Mouse (Mus musculus): Measurements from ENCODE around the gene Gpr176. TPM values are rescaled to one million over a fixed set of nuclear protein-coding genes. Genes with fewer than 3 reads are reported as not detected.

The Gpr176 gene
- polyA plus RNA-seq, 1 experiment from 2014 or later: 0.39 TPM

GRCm38 (mm10) chr2:118391201-118391600 is 18.0 kb upstream of the Gpr176 start:
- Histone ChIP-seq H3K36me3 (peaks cover 4% of the 10 kb centered on the region; the same call in 1 of the 2 replicates), H3K27me3 (ENCODE audit: insufficient read depth, poor library complexity, severe bottlenecking) (peaks cover 3% of the 10 kb centered on the region; the same call in 1 of the 2 replicates), H3K27ac (no peak overlapping the region), H3K4me1 (replicated peaks) (peaks cover 22% of the 10 kb centered on the region), H3K9me3 (0 out of 2 replicates have a peak, but pooled peaks cover 8% of the 10 kb centered on the region), H3K4me3 (no peak overlapping the region)
- whole genome bisulfite sequencing: 83% methylated on average over 5 of the region's 5 CpGs
- DNase-seq (ENCODE audit: low spot score): no peak

DNA sequence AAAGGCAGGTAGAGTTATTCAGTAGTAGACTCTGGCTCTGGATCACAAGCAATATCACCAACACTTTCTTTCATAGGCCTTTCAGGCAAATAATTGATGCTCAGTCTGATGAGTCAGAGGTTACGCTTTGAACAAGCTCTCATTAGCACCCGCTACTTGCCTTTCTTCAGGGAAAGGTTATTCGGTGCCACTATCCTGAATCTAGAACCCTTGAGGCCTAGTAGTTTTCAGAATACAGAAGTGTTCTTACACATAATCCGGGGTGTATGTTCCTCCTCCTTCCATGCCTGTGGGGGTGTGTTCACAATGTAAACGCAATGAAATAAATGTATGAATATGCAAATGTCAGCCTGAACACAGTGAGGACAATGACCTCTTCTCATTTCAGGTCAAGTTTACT is 16.9 kb upstream of the Gpr176 start:
- DNase-seq (ENCODE audit: low spot score): no peak
- no peaks in the 10 kb centered on the region for H3K36me3 ChIP-seq

DNA sequence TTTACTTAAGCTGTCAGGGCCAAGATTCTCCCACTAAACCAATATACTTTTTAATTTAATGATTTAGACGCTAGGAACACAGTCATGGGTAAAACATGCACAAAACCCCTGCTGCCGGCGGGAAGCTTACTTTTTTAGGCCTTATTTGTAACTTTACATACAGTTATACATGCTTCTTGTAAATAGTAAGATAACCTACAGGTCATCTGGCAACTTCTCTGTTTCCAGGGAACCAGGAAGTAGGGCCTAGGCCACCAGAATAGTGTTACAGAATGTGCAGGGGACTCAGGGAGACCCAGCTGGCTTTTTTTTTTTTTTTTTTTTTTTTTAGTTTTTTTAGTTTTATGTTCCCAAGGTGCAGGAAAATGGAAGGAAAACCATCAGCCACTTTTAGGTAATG is 16.4 kb upstream of the Gpr176 start:
- H3K4me3 ChIP-seq: peak overlapping the region; percentile 77
- no peak for DNase-seq (ENCODE audit: low spot score)
- H3K27me3 ChIP-seq (ENCODE audit: insufficient read depth, poor library complexity, severe bottlenecking): peaks cover 3% of the 10 kb centered on the region; the same call in 1 of the 2 replicates
- H3K27ac ChIP-seq: no peak overlapping the region
- H3K9me3 ChIP-seq: no peaks in the 10 kb centered on the region
- H3K4me1 ChIP-seq (replicated peaks): peaks cover 22% of the 10 kb centered on the region
- H3K36me3 ChIP-seq: no peaks in the 10 kb centered on the region
- WGBS: 80% methylated on average over 3 of the region's 3 CpGs

More for the DNA sequence above, 16.9 kb upstream of the Gpr176 start:
- WGBS: 84% methylated on average over 5 of the region's 5 CpGs
- H3K4me3 ChIP-seq: no peak overlapping the region
- no peak overlapping the region for H3K27ac ChIP-seq
- H3K4me1 ChIP-seq (replicated peaks): peaks cover 22% of the 10 kb centered on the region
- H3K9me3 ChIP-seq: 0 out of 2 replicates have a peak, but pooled peaks cover 2% of the 10 kb centered on the region
- H3K27me3 ChIP-seq (ENCODE audit: insufficient read depth, poor library complexity, severe bottlenecking): peaks cover 3% of the 10 kb centered on the region; the same call in 1 of the 2 replicates

- peaks cover 3% of the 10 kb centered on the region; the same call in 1 of the 2 replicates for H3K27me3 ChIP-seq (ENCODE audit: insufficient read depth, poor library complexity, severe bottlenecking)
- H3K4me1 ChIP-seq (replicated peaks): peaks cover 22% of the 10 kb centered on the region
- H3K36me3 ChIP-seq: no peaks in the 10 kb centered on the region
- peak; percentile 97 for DNase-seq (ENCODE audit: low spot score)
- peak within 1 kb of the TSS; percentile 94 for H3K27ac ChIP-seq
- no peaks in the 10 kb centered on the region for H3K9me3 ChIP-seq
- WGBS: under 1% methylated on average over 61 of the region's 61 CpGs
- peak within 1 kb of the TSS; percentile 77 for H3K4me3 ChIP-seq
Measured at GRCm38 (mm10) chr2:118388341-118389335, 15.4 kb upstream of the Gpr176 start, which contains the start of gene Eif2ak4. Gene Eif2ak4, plus strand, starts transcription at chr2:118388618.

DNA sequence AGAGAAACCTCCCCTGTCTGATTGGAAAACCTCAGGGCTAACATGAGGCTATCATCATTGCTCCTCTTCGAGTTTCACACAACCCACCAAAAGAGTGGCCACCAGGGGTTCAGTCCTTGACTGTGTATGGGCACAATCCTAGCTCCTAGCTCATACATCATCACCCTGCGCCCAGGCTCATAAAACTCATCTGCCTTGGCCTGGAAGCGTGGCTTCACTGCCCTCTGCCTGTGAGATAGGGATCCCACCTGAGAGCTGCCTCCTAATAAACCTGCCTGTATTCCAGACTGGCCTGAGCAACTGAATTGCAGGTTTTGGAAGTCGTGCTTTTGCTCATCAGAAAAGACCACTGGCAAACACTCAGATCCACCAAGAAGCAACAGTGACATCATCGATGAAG is 10.2 kb upstream of the Gpr176 start:
- no peak overlapping the region for H3K4me3 ChIP-seq
- peaks cover 3% of the 10 kb centered on the region; the same call in 1 of the 2 replicates for H3K27me3 ChIP-seq (ENCODE audit: insufficient read depth, poor library complexity, severe bottlenecking)
- no peak for DNase-seq (ENCODE audit: low spot score)
- no peak overlapping the region for H3K27ac ChIP-seq
- no peaks in the 10 kb centered on the region for H3K36me3 ChIP-seq
- 75% methylated on average over 5 of the region's 5 CpGs for WGBS
- peaks cover 7% of the 10 kb centered on the region; the same call in 1 of the 2 replicates for H3K4me1 ChIP-seq (replicated peaks)
- H3K9me3 ChIP-seq: no peaks in the 10 kb centered on the region

- H3K4me1 ChIP-seq (replicated peaks): no peaks in the 10 kb centered on the region
- no peak overlapping the region for H3K27ac ChIP-seq
- H3K36me3 ChIP-seq: no peaks in the 10 kb centered on the region
- no peak for DNase-seq (ENCODE audit: low spot score)
- WGBS: 62% methylated on average over 1 of the region's 1 CpGs
- H3K4me3 ChIP-seq: no peak overlapping the region
- peaks cover 19% of the 10 kb centered on the region for H3K27me3 ChIP-seq (ENCODE audit: insufficient read depth, poor library complexity, severe bottlenecking)
- no peaks in the 10 kb centered on the region for H3K9me3 ChIP-seq
Measured at GRCm38 (mm10) chr2:118379756-118380155, 6.5 kb upstream of the Gpr176 start.

DNA sequence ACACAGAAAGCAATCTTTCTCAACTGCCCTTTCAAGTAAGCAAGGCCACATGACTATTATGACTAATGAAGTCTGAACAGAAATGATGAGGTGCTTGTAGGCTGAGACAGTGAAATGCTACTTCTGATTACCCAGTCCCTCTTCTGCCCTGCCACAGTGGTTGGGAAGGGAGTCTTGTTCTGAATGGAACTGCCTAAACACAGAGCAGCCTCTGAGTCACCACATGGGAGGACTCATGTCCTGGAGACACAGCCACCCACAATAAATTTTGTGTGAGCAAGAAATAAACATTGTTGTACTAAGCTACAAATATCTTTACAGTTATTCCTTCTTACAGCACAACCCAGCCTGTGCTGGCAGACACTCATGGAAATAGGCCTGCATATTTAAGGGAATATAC is 2.7 kb upstream of the Gpr176 start:
- H3K36me3 ChIP-seq: no peaks in the 10 kb centered on the region
- H3K4me1 ChIP-seq (replicated peaks): peaks cover 18% of the 10 kb centered on the region
- H3K27me3 ChIP-seq (ENCODE audit: insufficient read depth, poor library complexity, severe bottlenecking): peaks cover 53% of the 10 kb centered on the region
- H3K9me3 ChIP-seq: no peaks in the 10 kb centered on the region
- no peak overlapping the region for H3K27ac ChIP-seq
- no peak overlapping the region for H3K4me3 ChIP-seq
- no peak for DNase-seq (ENCODE audit: low spot score)

GRCm38 (mm10) chr2:118375522-118375921 is 2.3 kb upstream of the Gpr176 start:
- Histone ChIP-seq H3K9me3 (no peaks in the 10 kb centered on the region), H3K36me3 (no peaks in the 10 kb centered on the region), H3K27me3 (ENCODE audit: insufficient read depth, poor library complexity, severe bottlenecking) (peaks cover 57% of the 10 kb centered on the region), H3K27ac (no peak overlapping the region), H3K4me1 (replicated peaks) (peaks cover 18% of the 10 kb centered on the region), H3K4me3 (no peak overlapping the region)
- DNase-seq (ENCODE audit: low spot score): no peak
- 76% methylated on average over 1 of the region's 1 CpGs for WGBS

- H3K4me3 ChIP-seq: peak overlapping the region; percentile 62
- H3K9me3 ChIP-seq: no peaks in the 10 kb centered on the region
- 3% methylated on average over 43 of the region's 43 CpGs for WGBS
- peaks cover 18% of the 10 kb centered on the region for H3K4me1 ChIP-seq (replicated peaks)
- peak; percentile 87 for DNase-seq (ENCODE audit: low spot score)
- H3K36me3 ChIP-seq: no peaks in the 10 kb centered on the region
- peaks cover 72% of the 10 kb centered on the region for H3K27me3 ChIP-seq (ENCODE audit: insufficient read depth, poor library complexity, severe bottlenecking)
- peak overlapping the region; percentile 84 for H3K27ac ChIP-seq
Measured at GRCm38 (mm10) chr2:118373572-118374279, 507 bp upstream of the Gpr176 start.

DNA sequence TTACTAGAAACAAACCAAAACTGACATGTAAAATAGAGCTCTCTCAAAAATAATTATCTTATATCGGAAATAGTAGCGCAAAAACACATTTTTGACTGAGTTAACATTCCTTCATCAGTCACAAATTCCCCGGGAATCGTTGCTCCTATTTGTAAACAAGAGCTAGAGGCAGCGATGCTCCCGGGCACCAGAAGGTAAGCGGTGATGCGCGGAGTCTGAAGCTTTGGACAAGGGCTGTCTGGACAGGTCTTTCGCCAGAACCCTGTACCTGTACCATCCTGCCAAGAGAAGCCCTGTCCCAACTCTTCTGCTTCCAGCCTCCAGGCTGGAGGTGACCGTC is 688 bp downstream of the Gpr176 start:
- H3K9me3 ChIP-seq: no peaks in the 10 kb centered on the region
- H3K27ac ChIP-seq: peak overlapping the region; percentile 84; the same call in 1 of the 2 replicates
- H3K4me1 ChIP-seq (replicated peaks): peaks cover 18% of the 10 kb centered on the region
- no peaks in the 10 kb centered on the region for H3K36me3 ChIP-seq
- peak overlapping the region; percentile 62 for H3K4me3 ChIP-seq
- 9% methylated on average over 11 of the region's 11 CpGs for WGBS
- peaks cover 68% of the 10 kb centered on the region for H3K27me3 ChIP-seq (ENCODE audit: insufficient read depth, poor library complexity, severe bottlenecking)
- DNase-seq (ENCODE audit: low spot score): no peak

GRCm38 (mm10) chr2:118371841-118372240 is 1.4 kb downstream of the Gpr176 start:
- Histone ChIP-seq H3K27ac (no peak overlapping the region), H3K4me1 (replicated peaks) (peaks cover 18% of the 10 kb centered on the region), H3K9me3 (no peaks in the 10 kb centered on the region), H3K4me3 (no peak overlapping the region), H3K27me3 (ENCODE audit: insufficient read depth, poor library complexity, severe bottlenecking) (peaks cover 68% of the 10 kb centered on the region), H3K36me3 (no peaks in the 10 kb centered on the region)
- no peak for DNase-seq (ENCODE audit: low spot score)
- WGBS: 65% methylated on average over 1 of the region's 1 CpGs

DNA sequence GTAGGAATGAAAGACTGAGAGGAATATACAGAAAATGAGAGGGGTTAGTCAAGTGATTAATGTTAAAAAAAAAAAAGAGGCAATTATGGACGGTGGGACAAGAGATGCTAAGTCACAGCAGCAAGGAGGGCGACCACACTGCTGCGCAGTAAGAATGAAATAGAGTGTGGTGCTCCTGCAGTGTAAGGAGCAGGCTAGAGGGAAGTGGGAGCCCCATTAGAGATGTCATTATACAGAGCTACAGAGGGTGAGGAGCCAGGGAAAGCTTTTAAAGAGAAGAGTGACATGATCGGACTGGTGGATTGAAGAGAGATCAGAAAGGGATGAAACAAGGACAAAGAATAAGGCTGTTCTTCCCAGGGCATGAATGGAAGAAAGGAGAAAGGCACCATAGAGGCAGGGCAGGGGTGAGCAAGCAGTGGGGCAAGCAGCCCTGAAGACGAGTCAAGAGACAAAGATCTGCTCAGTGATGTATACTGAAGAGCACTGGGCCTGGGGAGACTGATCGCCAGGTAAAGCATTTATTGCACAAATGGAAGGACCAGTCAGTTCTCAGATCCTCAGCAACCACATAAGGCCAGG is 18.0 kb downstream of the Gpr176 start:
- H3K4me1 ChIP-seq (replicated peaks): peaks cover 31% of the 10 kb centered on the region
- H3K27ac ChIP-seq: 0 out of 2 replicates have a peak overlapping the region, but pooled peaks have one; percentile 54
- DNase-seq (ENCODE audit: low spot score): no peak
- H3K27me3 ChIP-seq (ENCODE audit: insufficient read depth, poor library complexity, severe bottlenecking): no peaks in the 10 kb centered on the region
- WGBS: 45% methylated on average over 6 of the region's 6 CpGs
- H3K36me3 ChIP-seq: no peaks in the 10 kb centered on the region
- no peak overlapping the region for H3K4me3 ChIP-seq
- H3K9me3 ChIP-seq: no peaks in the 10 kb centered on the region
